Mouse (Mus musculus): ENCODE measurements around the gene Mest. TPM values are rescaled to one million over a fixed set of nuclear protein-coding genes. Genes with fewer than 3 reads are reported as not detected.

The Mest gene
- polyA plus RNA-seq, 1 experiment: 25.3 TPM

- H3K27me3 ChIP-seq (ENCODE audit: control insufficient read depth, insufficient read depth, low read length): no peaks in the 10 kb centered on the region
- WGBS: 78% methylated on average over 4 of the region's 4 CpGs
- H3K4me3 ChIP-seq (replicated peaks; ENCODE audit: insufficient read depth, low read depth, low read length): no peak overlapping the region
- no peak for DNase-seq
- H3K4me1 ChIP-seq (ENCODE audit: control insufficient read depth, insufficient read depth, low read length): no peaks in the 10 kb centered on the region
- no peak overlapping the region for H3K27ac ChIP-seq (ENCODE audit: insufficient read depth, low read length)
- TF ChIP-seq CTCF (IDR thresholded peaks at IDR 0.05; ENCODE audit: borderline replicate concordance, insufficient read depth, low read depth, low read length): no peak
- TF ChIP-seq POLR2A (IDR thresholded peaks at IDR 0.05; ENCODE audit: borderline replicate concordance, insufficient read depth, low read length): no peak
Observed at GRCm38 (mm10) chr6:30722385-30723164, 772 bp upstream of the Mest start.

- WGBS: 42% methylated on average over 12 of the region's 12 CpGs
- TF ChIP-seq POLR2A (IDR thresholded peaks at IDR 0.05; ENCODE audit: borderline replicate concordance, insufficient read depth, low read length) (no peak), CTCF (IDR thresholded peaks at IDR 0.05; ENCODE audit: borderline replicate concordance, insufficient read depth, low read depth, low read length) (no peak)
- H3K4me1 ChIP-seq (ENCODE audit: control insufficient read depth, insufficient read depth, low read length): no peaks in the 10 kb centered on the region
- no peak for DNase-seq
- no peak overlapping the region for H3K27ac ChIP-seq (ENCODE audit: insufficient read depth, low read length)
- no peaks in the 10 kb centered on the region for H3K27me3 ChIP-seq (ENCODE audit: control insufficient read depth, insufficient read depth, low read length)
- no peak overlapping the region for H3K4me3 ChIP-seq (replicated peaks; ENCODE audit: insufficient read depth, low read depth, low read length)
Observed at GRCm38 (mm10) chr6:30730301-30730971, 7.1 kb downstream of the Mest start.

- Histone ChIP-seq H3K4me3 (replicated peaks; ENCODE audit: insufficient read depth, low read depth, low read length) (no peak overlapping the region), H3K27me3 (ENCODE audit: control insufficient read depth, insufficient read depth, low read length) (no peaks in the 10 kb centered on the region), H3K27ac (ENCODE audit: insufficient read depth, low read length) (no peak overlapping the region), H3K4me1 (ENCODE audit: control insufficient read depth, insufficient read depth, low read length) (no peaks in the 10 kb centered on the region)
- WGBS: 60% methylated on average over 18 of the region's 18 CpGs
- no peak for DNase-seq
- TF ChIP-seq CTCF (IDR thresholded peaks at IDR 0.05; ENCODE audit: borderline replicate concordance, insufficient read depth, low read depth, low read length) (no peak), POLR2A (IDR thresholded peaks at IDR 0.05; ENCODE audit: borderline replicate concordance, insufficient read depth, low read length) (no peak)
Observed at GRCm38 (mm10) chr6:30732571-30733130, 9.3 kb downstream of the Mest start.

- 78% methylated on average over 6 of the region's 6 CpGs for WGBS
- DNase-seq: no peak
- Histone ChIP-seq H3K27ac (ENCODE audit: insufficient read depth, low read length) (no peak overlapping the region), H3K4me3 (replicated peaks; ENCODE audit: insufficient read depth, low read depth, low read length) (no peak overlapping the region), H3K27me3 (ENCODE audit: control insufficient read depth, insufficient read depth, low read length) (no peaks in the 10 kb centered on the region), H3K4me1 (ENCODE audit: control insufficient read depth, insufficient read depth, low read length) (no peaks in the 10 kb centered on the region)
- TF ChIP-seq POLR2A (IDR thresholded peaks at IDR 0.05; ENCODE audit: borderline replicate concordance, insufficient read depth, low read length) (no peak), CTCF (IDR thresholded peaks at IDR 0.05; ENCODE audit: borderline replicate concordance, insufficient read depth, low read depth, low read length) (no peak)
Observed at GRCm38 (mm10) chr6:30734465-30734864, 11.1 kb downstream of the Mest start.

GRCm38 (mm10) chr6:30734988-30735727, 11.8 kb downstream of the Mest start:
- Histone ChIP-seq H3K4me1 (ENCODE audit: control insufficient read depth, insufficient read depth, low read length) (no peaks in the 10 kb centered on the region), H3K27ac (ENCODE audit: insufficient read depth, low read length) (no peak overlapping the region), H3K27me3 (ENCODE audit: control insufficient read depth, insufficient read depth, low read length) (no peaks in the 10 kb centered on the region), H3K4me3 (replicated peaks; ENCODE audit: insufficient read depth, low read depth, low read length) (no peak overlapping the region)
- 72% methylated on average over 22 of the region's 22 CpGs for WGBS
- no peak for DNase-seq
- TF ChIP-seq POLR2A (IDR thresholded peaks at IDR 0.05; ENCODE audit: borderline replicate concordance, insufficient read depth, low read length): no peak
- TF ChIP-seq CTCF (IDR thresholded peaks at IDR 0.05; ENCODE audit: borderline replicate concordance, insufficient read depth, low read depth, low read length): no peak

GRCm38 (mm10) chr6:30735728-30736371, 12.5 kb downstream of the Mest start:
- H3K27ac ChIP-seq (ENCODE audit: insufficient read depth, low read length): no peak overlapping the region
- DNase-seq: peak in 1 of 2 experiments; percentile 9
- TF ChIP-seq POLR2A (IDR thresholded peaks at IDR 0.05; ENCODE audit: borderline replicate concordance, insufficient read depth, low read length) (no peak), CTCF (IDR thresholded peaks at IDR 0.05; ENCODE audit: borderline replicate concordance, insufficient read depth, low read depth, low read length) (no peak)
- 75% methylated on average over 15 of the region's 15 CpGs for WGBS
- H3K27me3 ChIP-seq (ENCODE audit: control insufficient read depth, insufficient read depth, low read length): no peaks in the 10 kb centered on the region
- H3K4me3 ChIP-seq (replicated peaks; ENCODE audit: insufficient read depth, low read depth, low read length): no peak overlapping the region
- H3K4me1 ChIP-seq (ENCODE audit: control insufficient read depth, insufficient read depth, low read length): no peaks in the 10 kb centered on the region

- Histone ChIP-seq H3K4me1 (ENCODE audit: control insufficient read depth, insufficient read depth, low read length) (no peaks in the 10 kb centered on the region), H3K27ac (ENCODE audit: insufficient read depth, low read length) (no peak overlapping the region), H3K27me3 (ENCODE audit: control insufficient read depth, insufficient read depth, low read length) (no peaks in the 10 kb centered on the region), H3K4me3 (replicated peaks; ENCODE audit: insufficient read depth, low read depth, low read length) (no peak overlapping the region)
- WGBS: 77% methylated on average over 13 of the region's 13 CpGs
- no peak for TF ChIP-seq POLR2A (IDR thresholded peaks at IDR 0.05; ENCODE audit: borderline replicate concordance, insufficient read depth, low read length)
- TF ChIP-seq CTCF (IDR thresholded peaks at IDR 0.05; ENCODE audit: borderline replicate concordance, insufficient read depth, low read depth, low read length): no peak
- no peak for DNase-seq
Observed at GRCm38 (mm10) chr6:30736372-30736762, 13.0 kb downstream of the Mest start.

Data from cerebellum, adult 2 months (tissue).